Mouse (Mus musculus) heart, adult 18-20 months (tissue): Measurements from ENCODE around the gene Arel1. TPM values are rescaled to one million over a fixed set of nuclear protein-coding genes. Genes with fewer than 3 reads are reported as not detected.

Experiments
- DNase-seq, 2 experiments: peaks; one replicate each; pipeline ENCODE4 v3.0.0; 2021 to 2022; ENCODE audit warnings: mixed read lengths in 1 of 2
- long read RNA-seq, 2 experiments: library from polyadenylated mRNA; stranded (forward); transcript quantifications; one replicate each; pipeline ENCODE4 v2.0.0; 2021
- total RNA-seq, 2 experiments: library from RNA; stranded (reverse); gene quantifications; 2 replicates each; pipeline ENCODE4 v1.2.3; 2021

Gene Arel1
- total RNA-seq = 10 to 100 TPM; 40.8 to 50.3 TPM
- long read RNA-seq, experiment 1, full-length matches to known transcripts = 1 of 20 reads
- long read RNA-seq, experiment 1, partial matches to known transcripts = 3 of 20 reads
- long read RNA-seq, experiment 1, other reads (novel, unspliced or antisense) = 16 of 20 reads
- long read RNA-seq, experiment 2, full-length matches to known transcripts = 1 of 16 reads
- long read RNA-seq, experiment 2, partial matches to known transcripts = 14 of 16 reads
- long read RNA-seq, experiment 2, other reads (novel, unspliced or antisense) = 1 of 16 reads

- peak; percentile 93 to 96 for DNase-seq
These were observed at the start of gene Arel1, which contains the start of gene Fcf1 for GRCm38 (mm10) chr12:84970428-84971096. Gene Arel1, minus strand, starts transcription at chr12:84970900. Gene Fcf1, plus strand, starts transcription at chr12:84970897.

GRCm38 (mm10) chr12:85012185-85012584, 41.5 kb upstream of the Arel1 start:
- DNase-seq = no peak

- DNase-seq = no peak
These were observed 39.8 kb upstream of the Arel1 start for GRCm38 (mm10) chr12:85010541-85010940.

GRCm38 (mm10) chr12:85009776-85010175, 39.1 kb upstream of the Arel1 start:
- peak in 1 of 2 experiments; percentile 25 for DNase-seq

GRCm38 (mm10) chr12:85007021-85007420, 36.3 kb upstream of the Arel1 start:
- no peak for DNase-seq

GRCm38 (mm10) chr12:85006206-85006605, 35.5 kb upstream of the Arel1 start:
- no peak for DNase-seq

- no peak for DNase-seq
These were observed 28.4 kb upstream of the Arel1 start for GRCm38 (mm10) chr12:84999053-84999452.

- peak in 1 of 2 experiments; percentile 16 for DNase-seq
These were observed 26.1 kb upstream of the Arel1 start for GRCm38 (mm10) chr12:84996501-84997398.

GRCm38 (mm10) chr12:84996083-84996496, 25.4 kb upstream of the Arel1 start, which contains the start of gene Ylpm1:
Gene Ylpm1, plus strand, starts transcription at chr12:84996321.
- DNase-seq = peak; percentile 97 to 98

- DNase-seq = no peak
These were observed 24.5 kb upstream of the Arel1 start for GRCm38 (mm10) chr12:84995112-84995761.

GRCm38 (mm10) chr12:84989456-84989855, 18.8 kb upstream of the Arel1 start:
- DNase-seq = no peak

- DNase-seq = no peak
These were observed 8.7 kb upstream of the Arel1 start for GRCm38 (mm10) chr12:84979264-84979862.

GRCm38 (mm10) chr12:84969656-84970427, 858 bp downstream of the Arel1 start:
- DNase-seq = no peak

GRCm38 (mm10) chr12:84968831-84969655, 1.7 kb downstream of the Arel1 start:
- DNase-seq = no peak

GRCm38 (mm10) chr12:84962606-84963005, 8.1 kb downstream of the Arel1 start:
- peak in 1 of 2 experiments; percentile 19 for DNase-seq

- no peak for DNase-seq
These were observed 11.8 kb downstream of the Arel1 start for GRCm38 (mm10) chr12:84958794-84959356.

GRCm38 (mm10) chr12:84956317-84956716, 14.4 kb downstream of the Arel1 start:
- DNase-seq = no peak

GRCm38 (mm10) chr12:84952351-84952750, 18.3 kb downstream of the Arel1 start:
- DNase-seq = no peak

- DNase-seq = no peak
These were observed 19.2 kb downstream of the Arel1 start for GRCm38 (mm10) chr12:84951531-84951930.
